Mouse (Mus musculus) urinary bladder, postnatal 36 days (tissue): ENCODE measurements at regions not wholly inside any gene's neighbourhood (a gene's known extent, or its start where the extent isn't known, plus 50 kb on each side); places are given as distances from the start of the nearest gene placed in this dataset.

Experiments used
- DNase-seq, 2 experiments: peaks; one replicate each; pipeline ENCODE4 v3.0.0; 2022; ENCODE audit warnings: low spot score in 2 of 2, mixed read lengths in 1 of 2

DNA sequence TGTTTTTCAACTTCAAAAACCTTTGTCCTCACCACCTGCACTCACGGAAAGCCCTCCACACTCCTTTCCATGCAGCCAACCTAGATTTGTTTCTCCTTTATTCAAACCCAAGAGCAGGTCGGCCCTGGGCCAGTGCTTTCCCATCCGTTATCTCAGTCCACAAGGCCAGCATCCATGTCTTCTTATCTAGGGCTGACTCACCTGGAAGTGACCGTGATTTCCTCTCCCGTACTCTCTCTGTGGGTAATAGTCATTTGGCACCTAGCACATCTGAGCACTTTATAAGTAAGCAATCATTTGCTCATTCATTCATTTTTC lies 106.2 kb downstream of the Rassf10 start:
- no peak for DNase-seq

DNA sequence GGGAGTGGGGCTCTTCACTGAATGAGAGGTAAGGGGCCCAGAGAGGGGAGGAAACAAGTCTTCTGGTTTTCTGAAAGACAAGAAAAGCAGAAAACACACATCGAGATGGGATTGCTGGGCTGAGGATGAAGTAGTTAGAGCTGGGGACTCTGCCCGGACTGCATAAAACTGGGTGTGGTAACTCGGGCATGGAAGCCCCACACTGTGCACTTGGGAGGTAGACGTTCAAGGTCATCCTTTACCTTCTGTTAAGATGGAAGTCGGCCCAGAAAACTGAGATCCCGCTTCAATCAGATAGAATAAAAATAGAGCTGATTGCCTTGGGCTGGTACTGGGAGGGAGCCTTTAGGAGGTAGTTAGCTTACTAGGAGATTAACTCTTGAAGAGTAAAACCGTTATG lies 107.2 kb downstream of the Rassf10 start:
- DNase-seq: no peak

DNA sequence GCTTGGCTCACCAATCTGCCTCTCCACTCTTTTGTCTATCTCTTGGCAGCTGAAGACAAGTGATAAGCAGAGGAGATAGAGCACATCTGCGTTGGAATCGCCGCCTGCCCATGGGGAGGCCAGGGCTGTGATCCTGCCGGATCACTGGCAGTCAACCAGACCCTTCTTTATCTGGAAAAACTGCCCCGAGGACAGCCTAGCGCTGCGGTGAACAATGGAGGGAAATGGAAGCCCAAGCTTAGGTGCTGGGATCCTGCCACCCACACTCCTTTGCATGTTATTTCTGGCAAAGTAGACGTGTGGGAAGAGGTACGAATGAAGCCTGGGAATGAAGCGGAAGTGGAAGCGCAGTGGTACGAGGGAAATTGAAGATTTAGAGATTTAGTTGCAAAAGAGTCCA lies 112.8 kb downstream of the Rassf10 start:
- DNase-seq: no peak

- no peak for DNase-seq
Observed at GRCm38 (mm10) chr7:113068296-113068695, 114.5 kb downstream of the Rassf10 start.

DNA sequence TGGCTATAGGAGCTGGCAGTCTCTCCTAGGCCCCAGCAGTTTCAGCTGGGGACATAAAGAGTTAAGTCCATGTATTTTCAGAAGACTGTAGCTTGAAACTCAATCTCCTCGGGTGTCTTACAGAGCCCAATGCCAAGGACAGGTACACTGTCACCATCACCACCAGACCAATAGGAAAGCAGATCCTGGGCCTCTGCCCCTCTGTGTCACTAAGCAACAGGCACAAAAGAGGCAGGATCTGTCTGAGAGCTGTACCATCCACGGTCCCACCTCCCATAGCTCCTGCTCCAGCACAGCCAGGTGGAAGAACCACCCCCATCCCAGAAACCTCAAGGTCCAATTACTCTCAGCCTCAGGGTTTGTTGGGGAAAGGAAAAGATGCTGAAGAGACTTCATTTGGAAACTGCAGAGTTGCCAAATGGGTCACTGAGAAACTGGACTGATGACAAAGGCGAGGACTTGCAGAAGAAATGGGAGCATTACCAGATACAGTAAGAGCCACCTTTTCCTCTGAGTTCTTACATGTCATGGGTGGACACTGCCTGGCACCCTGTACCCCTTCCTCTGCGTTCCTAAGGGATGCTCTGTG lies 115.7 kb downstream of the Rassf10 start:
- no peak for DNase-seq

DNA sequence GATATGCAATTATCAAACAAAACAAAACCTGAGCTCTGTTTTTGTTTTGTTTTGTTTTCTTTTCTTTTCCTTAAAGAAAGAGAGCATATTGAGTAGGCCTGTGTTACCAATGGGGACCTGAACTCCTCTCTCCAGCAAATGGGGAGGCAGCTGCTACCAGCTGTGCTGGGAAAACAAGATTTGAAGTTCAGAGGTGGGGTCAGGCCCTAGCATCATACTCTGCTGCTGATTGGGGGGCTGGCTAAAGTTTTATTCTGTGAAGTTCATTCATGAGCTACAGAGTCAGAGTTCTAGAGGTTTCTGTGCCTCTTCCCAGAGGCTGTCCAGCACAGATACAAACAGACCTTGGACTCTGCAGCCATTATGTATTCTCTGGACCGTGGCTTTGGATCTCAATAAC lies 117.7 kb downstream of the Rassf10 start:
- no peak for DNase-seq

GRCm38 (mm10) chr7:113073781-113074180 lies 120.0 kb downstream of the Rassf10 start:
- no peak for DNase-seq

- no peak for DNase-seq
Observed at GRCm38 (mm10) chr7:113075371-113075770, 121.6 kb downstream of the Rassf10 start.

GRCm38 (mm10) chr7:113076243-113076642 lies 122.5 kb downstream of the Rassf10 start:
- DNase-seq: no peak

DNA sequence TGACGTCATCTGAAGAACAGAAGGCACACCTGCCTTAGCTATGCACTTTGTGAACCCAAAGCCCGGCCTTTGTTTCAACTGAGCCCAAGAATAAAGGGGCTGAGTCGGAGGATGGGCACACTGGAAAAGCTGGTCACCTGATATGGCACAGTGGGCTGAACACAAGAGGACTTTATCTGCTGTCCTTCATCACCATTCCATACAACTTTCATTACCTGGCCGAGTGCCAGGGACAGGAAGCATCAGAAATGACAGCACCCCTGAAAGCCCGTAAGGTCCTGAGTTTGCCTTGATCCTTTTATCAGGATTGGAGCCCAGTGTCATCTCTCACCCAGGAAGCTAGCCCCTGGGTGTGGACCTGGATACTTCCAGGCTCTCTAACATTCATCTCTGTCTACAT lies 126.1 kb upstream of the Arntl start:
- no peak for DNase-seq

DNA sequence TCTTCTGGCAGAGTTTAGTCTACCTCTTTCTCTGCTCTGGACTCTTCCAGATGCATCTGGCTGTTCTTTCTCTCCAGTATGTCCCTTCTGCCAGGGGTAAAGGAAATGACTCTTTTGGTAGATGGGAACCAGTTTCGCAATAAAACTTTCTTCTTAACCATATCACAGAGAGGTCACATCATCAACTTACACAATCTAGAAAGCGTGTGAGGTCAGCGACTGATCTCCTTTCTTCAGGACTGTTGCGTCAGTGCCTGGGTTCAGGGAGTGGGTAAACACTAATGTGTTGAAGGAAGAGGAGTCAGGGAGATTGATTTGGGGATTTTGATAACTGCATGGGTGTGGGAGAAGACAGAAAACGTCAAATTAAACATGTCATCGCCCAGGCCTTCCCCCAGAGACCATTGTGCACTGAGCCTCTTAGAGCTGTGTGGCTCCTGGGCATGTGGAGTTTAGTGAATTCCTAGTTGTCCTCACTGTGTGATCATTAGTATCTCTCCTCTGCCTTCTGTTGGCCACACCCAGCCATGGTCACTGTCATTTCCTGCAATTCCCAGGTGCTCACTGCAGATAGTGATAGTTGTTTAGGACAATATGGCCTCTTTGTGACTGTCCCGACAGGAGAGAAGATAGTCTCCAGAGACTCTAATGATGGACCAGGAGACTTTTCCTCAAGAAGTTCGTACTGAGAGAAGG lies 122.2 kb upstream of the Arntl start:
- no peak for DNase-seq

DNA sequence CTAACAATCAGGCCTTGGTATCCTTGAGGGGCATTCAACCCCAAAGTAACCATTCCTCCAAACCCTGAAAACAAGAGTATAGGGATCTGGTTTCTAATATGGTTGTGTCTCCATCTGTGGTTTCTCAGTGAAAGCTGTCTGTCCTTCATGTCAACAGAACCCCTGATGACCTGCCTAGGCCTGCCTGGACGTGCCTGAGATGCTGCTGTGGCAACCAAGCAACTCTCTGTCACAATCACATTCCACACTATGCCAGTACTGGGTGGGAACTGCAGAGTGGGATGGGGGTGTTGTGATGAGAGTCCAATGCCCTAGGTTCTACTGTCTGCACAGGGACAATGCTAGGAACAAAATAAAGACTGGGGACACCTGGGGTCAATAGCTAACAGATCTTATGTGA lies 121.1 kb upstream of the Arntl start:
- DNase-seq: peak; percentile 33 to 40

- no peak for DNase-seq
Observed at GRCm38 (mm10) chr7:113087646-113088045, 119.6 kb upstream of the Arntl start.

GRCm38 (mm10) chr7:113089044-113089443 lies 118.2 kb upstream of the Arntl start:
- DNase-seq: no peak

DNA sequence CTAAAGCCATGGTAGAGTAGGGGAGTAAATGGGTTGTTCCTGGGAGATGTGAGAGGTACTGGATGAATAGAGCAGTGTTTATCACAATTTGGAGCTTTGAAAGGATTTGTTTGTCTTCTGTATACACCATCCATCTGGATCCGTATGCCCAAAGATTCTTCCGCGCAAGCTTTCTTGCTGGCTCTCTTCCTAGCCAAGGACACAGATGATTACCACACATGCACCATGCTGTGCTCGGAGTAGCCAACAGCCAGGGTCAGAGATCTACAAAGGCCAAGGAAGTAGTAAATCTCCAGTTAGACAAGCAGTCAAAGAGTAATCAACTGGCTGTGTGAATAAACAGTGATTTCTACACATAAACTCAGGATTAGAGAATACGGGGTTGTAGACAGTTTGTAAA lies 113.3 kb upstream of the Arntl start:
- DNase-seq: no peak

DNA sequence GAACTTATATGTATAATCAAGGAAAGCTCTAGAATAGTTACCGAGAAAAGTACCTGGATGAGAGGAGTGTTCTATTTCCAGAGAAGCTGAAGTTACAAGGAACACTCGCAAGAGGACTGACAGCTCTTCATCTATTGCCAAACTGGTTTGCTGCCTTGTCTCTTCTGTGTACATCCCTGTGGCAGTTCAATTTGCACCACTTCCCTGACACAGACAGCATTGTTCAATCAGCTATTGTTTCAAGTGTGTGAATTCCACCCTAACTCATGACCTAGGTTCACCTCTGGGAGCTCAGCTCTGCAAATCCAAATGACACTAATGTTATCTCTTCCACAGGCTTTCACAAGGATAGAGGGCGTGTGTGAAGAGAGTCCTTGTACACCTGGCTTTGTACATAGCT lies 112.2 kb upstream of the Arntl start:
- no peak for DNase-seq

- no peak for DNase-seq
Observed at GRCm38 (mm10) chr7:113104265-113104664, 103.0 kb upstream of the Arntl start.

DNA sequence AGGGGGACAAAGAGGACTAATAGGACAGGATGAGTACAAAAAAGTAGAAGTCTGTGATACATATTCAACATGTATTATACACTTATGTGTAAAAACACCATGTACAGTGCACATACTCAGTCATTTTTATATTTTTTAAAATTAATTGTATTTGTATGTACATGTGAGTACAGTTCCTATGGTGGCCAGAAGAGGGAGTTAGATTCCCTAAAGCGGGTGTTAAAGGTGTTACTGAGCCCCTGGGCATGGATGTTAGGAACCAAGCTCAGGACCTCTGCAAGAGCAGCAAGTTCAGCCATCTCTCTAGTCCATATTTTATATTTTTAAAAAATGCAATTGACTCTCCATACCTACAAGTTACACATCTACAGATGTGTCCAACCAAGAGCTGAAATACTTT lies 101.9 kb upstream of the Arntl start:
- no peak for DNase-seq

GRCm38 (mm10) chr7:113106731-113107130 lies 100.5 kb upstream of the Arntl start:
- no peak for DNase-seq

- DNase-seq: no peak
Observed at GRCm38 (mm10) chr7:113107965-113108364, 99.3 kb upstream of the Arntl start.

- DNase-seq: no peak
Observed at GRCm38 (mm10) chr7:113108442-113109000, 98.7 kb upstream of the Arntl start.

- no peak for DNase-seq
Observed at GRCm38 (mm10) chr7:113109481-113109880, 97.8 kb upstream of the Arntl start.

DNA sequence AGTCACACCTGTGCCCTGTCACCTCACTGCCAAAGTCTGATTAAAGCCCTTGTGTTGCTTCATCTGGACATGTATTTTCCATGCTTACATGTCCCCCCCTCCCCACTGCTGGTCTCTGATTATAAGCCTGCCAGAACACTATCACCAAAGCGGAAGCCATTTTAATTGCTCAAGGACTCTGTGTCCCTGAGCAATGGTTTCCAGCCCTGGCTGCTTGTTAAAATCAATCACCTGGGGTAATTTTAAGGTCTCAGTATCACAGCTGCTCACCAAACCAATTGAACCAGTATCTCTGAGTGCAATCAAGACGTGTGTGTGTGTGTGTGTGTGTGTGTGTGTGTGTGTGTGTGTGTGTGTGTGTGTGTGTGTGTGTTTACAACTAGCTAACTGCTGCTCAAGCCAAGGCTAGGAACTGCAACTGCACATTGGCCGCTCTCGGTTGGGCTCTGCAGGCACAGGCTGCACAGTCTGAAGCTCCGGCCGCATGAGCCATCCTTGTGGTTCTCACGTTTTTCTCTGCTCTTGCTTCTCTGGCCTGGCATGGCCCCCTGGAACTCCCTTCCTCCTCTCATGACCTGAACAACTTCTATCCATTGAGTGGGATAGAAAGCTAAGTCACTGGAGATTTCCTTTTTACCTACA lies 96.3 kb upstream of the Arntl start:
- no peak for DNase-seq
